Mouse (Mus musculus) kidney, adult 2 months (tissue): Measurements from ENCODE around the gene Rtn4rl1.

Experiments
- CTCF ChIP-seq: fragments of 200-500 bp; conservative IDR thresholded peaks from 2 replicates; pipeline ENCODE4 v1.5.1; 2011; ENCODE audit warnings: low read depth, mild to moderate bottlenecking, control low read depth, low read length, moderate library complexity, mixed read lengths; ENCODE audit not compliant: insufficient read depth, insufficient read length
- POLR2A ChIP-seq: fragments of 200-500 bp; IDR thresholded peaks from one replicate; pipeline ENCODE4 v1.6.1; 2011; ENCODE audit warnings: low read depth, low read length, control low read depth

DNA sequence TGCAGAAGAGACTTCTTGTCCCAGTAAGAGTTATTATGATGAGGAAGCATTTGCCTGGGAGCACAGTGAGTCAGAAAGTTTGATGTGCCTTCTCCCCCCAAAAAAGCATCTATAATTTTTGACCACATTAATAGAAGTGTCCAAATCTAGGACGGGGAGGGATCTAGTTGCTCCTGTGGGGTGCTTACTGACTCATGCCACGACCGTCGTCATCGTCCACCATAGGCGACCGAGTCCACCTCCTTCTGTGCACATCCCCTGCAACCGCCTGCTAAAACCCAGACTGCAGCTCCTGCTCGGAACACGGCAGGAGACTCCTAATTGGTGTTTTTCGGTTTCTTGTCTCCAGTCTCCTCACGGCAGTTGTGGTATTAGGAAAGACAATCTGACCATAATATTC lies 30.5 kb downstream of the Rtn4rl1 start:
- TF ChIP-seq CTCF (no peak), POLR2A (no peak)
